Mouse (Mus musculus): Measurements from ENCODE around the gene Prkd2. TPM values are rescaled to one million over a fixed set of nuclear protein-coding genes. Genes with fewer than 3 reads are reported as not detected.

Prkd2 gene
- polyA plus RNA-seq, 1 experiment from 2014 or later, result 11.0 TPM

GRCm38 (mm10) chr7:16859902-16860651 lies 17.4 kb downstream of the Prkd2 start:
- WGBS, result 30% methylated on average over 5 of the region's 5 CpGs
- Histone ChIP-seq H3K27me3 (ENCODE audit: control insufficient read depth, insufficient read depth, low read length) (no peaks in the 10 kb centered on the region), H3K9me3 (ENCODE audit: control insufficient read depth, low read length) (no peaks in the 10 kb centered on the region), H3K27ac (ENCODE audit: low read depth, low read length) (no peak overlapping the region), H3K4me1 (replicated peaks; ENCODE audit: control insufficient read depth, insufficient read depth, low read length) (no peaks in the 10 kb centered on the region), H3K4me2 (ENCODE audit: low read depth, low read length, severe bottlenecking) (no peak overlapping the region), H3K4me3 (ENCODE audit: low read depth, low read length) (no peak overlapping the region), H3K36me3 (ENCODE audit: control insufficient read depth, insufficient read depth, low read length) (peaks cover 5% of the 10 kb centered on the region), H3K9ac (ENCODE audit: low read length) (no peak overlapping the region)
- ATAC-seq (replicated peaks; ENCODE audit: low FRiP score) (no peak), DNase-seq (ENCODE audit: low spot score) (peak; percentile 81)

GRCm38 (mm10) chr7:16867488-16867887 lies 24.8 kb downstream of the Prkd2 start:
- H3K36me3 ChIP-seq (ENCODE audit: control insufficient read depth, insufficient read depth, low read length), result no peaks in the 10 kb centered on the region; the same call in 1 of the 2 replicates
- DNase-seq (ENCODE audit: low spot score), result no peak
- WGBS, result 86% methylated on average over 3 of the region's 3 CpGs

GRCm38 (mm10) chr7:16869497-16869896 lies 26.8 kb downstream of the Prkd2 start:
- Histone ChIP-seq H3K4me2 (ENCODE audit: low read depth, low read length, severe bottlenecking) (peak overlapping the region; percentile 42; the same call in 1 of the 2 replicates), H3K27ac (ENCODE audit: low read depth, low read length) (no peak overlapping the region), H3K36me3 (ENCODE audit: control insufficient read depth, insufficient read depth, low read length) (no peaks in the 10 kb centered on the region; the same call in 1 of the 2 replicates), H3K4me3 (ENCODE audit: low read depth, low read length) (0 out of 2 replicates have a peak overlapping the region, but pooled peaks have one; percentile 8), H3K9ac (ENCODE audit: low read length) (0 out of 2 replicates have a peak overlapping the region, but pooled peaks have one; percentile 20), H3K4me1 (replicated peaks; ENCODE audit: control insufficient read depth, insufficient read depth, low read length) (no peaks in the 10 kb centered on the region; the same call in 1 of the 2 replicates), H3K27me3 (ENCODE audit: control insufficient read depth, insufficient read depth, low read length) (no peaks in the 10 kb centered on the region), H3K9me3 (ENCODE audit: control insufficient read depth, low read length) (no peaks in the 10 kb centered on the region)
- peak; percentile 83 for DNase-seq (ENCODE audit: low spot score)
- WGBS, result 7% methylated on average over 16 of the region's 16 CpGs
- peak; percentile 95 for ATAC-seq (replicated peaks; ENCODE audit: low FRiP score)

More at GRCm38 (mm10) chr7:16867488-16867887, 24.8 kb downstream of the Prkd2 start:
- H3K27me3 ChIP-seq (ENCODE audit: control insufficient read depth, insufficient read depth, low read length), result no peaks in the 10 kb centered on the region
- no peaks in the 10 kb centered on the region for H3K4me1 ChIP-seq (replicated peaks; ENCODE audit: control insufficient read depth, insufficient read depth, low read length)
- no peak overlapping the region for H3K4me3 ChIP-seq (ENCODE audit: low read depth, low read length)
- no peak overlapping the region for H3K9ac ChIP-seq (ENCODE audit: low read length)
- ATAC-seq (replicated peaks; ENCODE audit: low FRiP score), result no peak
- H3K9me3 ChIP-seq (ENCODE audit: control insufficient read depth, low read length), result no peaks in the 10 kb centered on the region
- no peak overlapping the region for H3K4me2 ChIP-seq (ENCODE audit: low read depth, low read length, severe bottlenecking)
- H3K27ac ChIP-seq (ENCODE audit: low read depth, low read length), result no peak overlapping the region

- ATAC-seq (replicated peaks; ENCODE audit: low FRiP score) (no peak), DNase-seq (ENCODE audit: low spot score) (no peak)
- H3K4me1 ChIP-seq (replicated peaks; ENCODE audit: control insufficient read depth, insufficient read depth, low read length), result peaks cover 9% of the 10 kb centered on the region
- H3K9me3 ChIP-seq (ENCODE audit: control insufficient read depth, low read length), result no peaks in the 10 kb centered on the region
- H3K4me3 ChIP-seq (ENCODE audit: low read depth, low read length), result no peak overlapping the region
- no peak overlapping the region for H3K27ac ChIP-seq (ENCODE audit: low read depth, low read length)
- H3K27me3 ChIP-seq (ENCODE audit: control insufficient read depth, insufficient read depth, low read length), result no peaks in the 10 kb centered on the region
- no peak overlapping the region for H3K4me2 ChIP-seq (ENCODE audit: low read depth, low read length, severe bottlenecking)
- WGBS, result 84% methylated on average over 10 of the region's 10 CpGs
- H3K9ac ChIP-seq (ENCODE audit: low read length), result no peak overlapping the region
- H3K36me3 ChIP-seq (ENCODE audit: control insufficient read depth, insufficient read depth, low read length), result no peaks in the 10 kb centered on the region; the same call in 1 of the 2 replicates
These were observed 28.9 kb downstream of the Prkd2 start for GRCm38 (mm10) chr7:16871600-16871999.

GRCm38 (mm10) chr7:16872478-16872877 lies 29.8 kb downstream of the Prkd2 start:
- no peak overlapping the region for H3K4me2 ChIP-seq (ENCODE audit: low read depth, low read length, severe bottlenecking)
- no peak for ATAC-seq (replicated peaks; ENCODE audit: low FRiP score)
- H3K27me3 ChIP-seq (ENCODE audit: control insufficient read depth, insufficient read depth, low read length), result no peaks in the 10 kb centered on the region
- H3K9ac ChIP-seq (ENCODE audit: low read length), result no peak overlapping the region
- H3K4me3 ChIP-seq (ENCODE audit: low read depth, low read length), result no peak overlapping the region
- H3K9me3 ChIP-seq (ENCODE audit: control insufficient read depth, low read length), result no peaks in the 10 kb centered on the region
- 94% methylated on average over 9 of the region's 9 CpGs for WGBS
- no peak overlapping the region for H3K27ac ChIP-seq (ENCODE audit: low read depth, low read length)
- peaks cover 16% of the 10 kb centered on the region for H3K4me1 ChIP-seq (replicated peaks; ENCODE audit: control insufficient read depth, insufficient read depth, low read length)
- H3K36me3 ChIP-seq (ENCODE audit: control insufficient read depth, insufficient read depth, low read length), result no peaks in the 10 kb centered on the region; the same call in 1 of the 2 replicates
- no peak for DNase-seq (ENCODE audit: low spot score)

GRCm38 (mm10) chr7:16873392-16873791 lies 30.7 kb downstream of the Prkd2 start:
- WGBS, result 92% methylated on average over 4 of the region's 4 CpGs
- H3K4me2 ChIP-seq (ENCODE audit: low read depth, low read length, severe bottlenecking), result no peak overlapping the region

GRCm38 (mm10) chr7:16874190-16874589 lies 31.5 kb downstream of the Prkd2 start:
- H3K4me3 ChIP-seq (ENCODE audit: low read depth, low read length), result peak overlapping the region; percentile 27
- peak overlapping the region; percentile 46 for H3K4me2 ChIP-seq (ENCODE audit: low read depth, low read length, severe bottlenecking)
- WGBS, result 4% methylated on average over 17 of the region's 17 CpGs
- H3K4me1 ChIP-seq (replicated peaks; ENCODE audit: control insufficient read depth, insufficient read depth, low read length), result peaks cover 16% of the 10 kb centered on the region
- no peaks in the 10 kb centered on the region for H3K27me3 ChIP-seq (ENCODE audit: control insufficient read depth, insufficient read depth, low read length)
- H3K36me3 ChIP-seq (ENCODE audit: control insufficient read depth, insufficient read depth, low read length), result no peaks in the 10 kb centered on the region
- DNase-seq (ENCODE audit: low spot score) (peak; percentile 89), ATAC-seq (replicated peaks; ENCODE audit: low FRiP score) (no peak)
- H3K9me3 ChIP-seq (ENCODE audit: control insufficient read depth, low read length), result no peaks in the 10 kb centered on the region; the same call in 1 of the 2 replicates
- peak overlapping the region; percentile 39 for H3K9ac ChIP-seq (ENCODE audit: low read length)
- H3K27ac ChIP-seq (ENCODE audit: low read depth, low read length), result peak overlapping the region; percentile 92

More at GRCm38 (mm10) chr7:16873392-16873791, 30.7 kb downstream of the Prkd2 start:
- Histone ChIP-seq H3K4me1 (replicated peaks; ENCODE audit: control insufficient read depth, insufficient read depth, low read length) (peaks cover 16% of the 10 kb centered on the region), H3K27me3 (ENCODE audit: control insufficient read depth, insufficient read depth, low read length) (no peaks in the 10 kb centered on the region), H3K9me3 (ENCODE audit: control insufficient read depth, low read length) (no peaks in the 10 kb centered on the region; the same call in 1 of the 2 replicates), H3K27ac (ENCODE audit: low read depth, low read length) (no peak overlapping the region), H3K9ac (ENCODE audit: low read length) (no peak overlapping the region), H3K36me3 (ENCODE audit: control insufficient read depth, insufficient read depth, low read length) (no peaks in the 10 kb centered on the region), H3K4me3 (ENCODE audit: low read depth, low read length) (no peak overlapping the region)
- ATAC-seq (replicated peaks; ENCODE audit: low FRiP score) (no peak), DNase-seq (ENCODE audit: low spot score) (no peak)

- H3K4me1 ChIP-seq (replicated peaks; ENCODE audit: control insufficient read depth, insufficient read depth, low read length), result peaks cover 16% of the 10 kb centered on the region
- peak overlapping the region; percentile 69 for H3K4me3 ChIP-seq (ENCODE audit: low read depth, low read length)
- H3K27me3 ChIP-seq (ENCODE audit: control insufficient read depth, insufficient read depth, low read length), result no peaks in the 10 kb centered on the region
- peak overlapping the region; percentile 39 for H3K9ac ChIP-seq (ENCODE audit: low read length)
- WGBS, result under 1% methylated on average over 33 of the region's 33 CpGs
- H3K4me2 ChIP-seq (ENCODE audit: low read depth, low read length, severe bottlenecking), result peak overlapping the region; percentile 95
- H3K9me3 ChIP-seq (ENCODE audit: control insufficient read depth, low read length), result no peaks in the 10 kb centered on the region; the same call in 1 of the 2 replicates
- no peaks in the 10 kb centered on the region for H3K36me3 ChIP-seq (ENCODE audit: control insufficient read depth, insufficient read depth, low read length)
- peak overlapping the region; percentile 92 for H3K27ac ChIP-seq (ENCODE audit: low read depth, low read length)
- ATAC-seq (replicated peaks; ENCODE audit: low FRiP score) (peak; percentile 97), DNase-seq (ENCODE audit: low spot score) (peak; percentile 100)
These were observed 32.1 kb downstream of the Prkd2 start for GRCm38 (mm10) chr7:16874756-16875309.

- no peak for DNase-seq (ENCODE audit: low spot score)
- Histone ChIP-seq H3K36me3 (ENCODE audit: control insufficient read depth, insufficient read depth, low read length) (no peaks in the 10 kb centered on the region), H3K4me3 (ENCODE audit: low read depth, low read length) (peak within 1 kb of the TSS; percentile 69), H3K9me3 (ENCODE audit: control insufficient read depth, low read length) (no peaks in the 10 kb centered on the region; the same call in 1 of the 2 replicates), H3K27me3 (ENCODE audit: control insufficient read depth, insufficient read depth, low read length) (no peaks in the 10 kb centered on the region), H3K4me1 (replicated peaks; ENCODE audit: control insufficient read depth, insufficient read depth, low read length) (peaks cover 18% of the 10 kb centered on the region), H3K27ac (ENCODE audit: low read depth, low read length) (peak within 1 kb of the TSS; percentile 92), H3K9ac (ENCODE audit: low read length) (peak within 1 kb of the TSS; percentile 74), H3K4me2 (ENCODE audit: low read depth, low read length, severe bottlenecking) (peak within 1 kb of the TSS; percentile 95)
- no peak for ATAC-seq (replicated peaks; ENCODE audit: low FRiP score)
- 0% methylated on average over 1 of the region's 1 CpGs for WGBS
These were observed 32.4 kb downstream of the Prkd2 start, which contains the start of gene Dact3 for GRCm38 (mm10) chr7:16875310-16875325. Gene Dact3 (plus strand): TSS chr7:16875317.
